Mouse (Mus musculus) midbrain, postnatal 0 days (tissue): ENCODE data around the gene Plaur. TPM values are rescaled to one million over a fixed set of nuclear protein-coding genes. Genes with fewer than 3 reads are reported as not detected.

ENCODE experiments used
- ATAC-seq: fragments of 200-750 bp; cut with Nextera tagmentation; 2 replicates; pipeline ENCODE4 v1.8.0; 2017; ENCODE audit warnings: moderate number of reproducible peaks, mild to moderate bottlenecking, moderate TSS enrichment, moderate library complexity; ENCODE audit not compliant: low FRiP score
- DNase-seq: peaks from one replicate; pipeline ENCODE4 v3.0.0-alpha.2; 2015; ENCODE audit warnings: low spot score
- H3K27ac ChIP-seq: fragments of 300-500 bp; sonication (generic); 2 replicates; pipeline ENCODE4 v1.5.1; 2014; ENCODE audit warnings: low read depth, mild to moderate bottlenecking, low read length, mixed read lengths
- H3K27me3 ChIP-seq: fragments of 300-500 bp; sonication (generic); 2 replicates; pipeline ENCODE4 v1.6.1; 2014; ENCODE audit warnings: low read length, control low read depth, mixed read lengths; ENCODE audit not compliant: insufficient read depth
- H3K36me3 ChIP-seq: fragments of 300-500 bp; sonication (generic); 2 replicates; pipeline ENCODE4 v1.6.1; 2014; ENCODE audit warnings: low read length, control low read depth, mixed read lengths; ENCODE audit not compliant: insufficient read depth
- H3K4me1 ChIP-seq: fragments of 300-500 bp; sonication (generic); 2 replicates; pipeline ENCODE4 v1.6.1; 2014; ENCODE audit warnings: mild to moderate bottlenecking, control low read depth, antibody characterized with exemption, low read length, mixed read lengths; ENCODE audit not compliant: insufficient read depth
- H3K4me2 ChIP-seq: fragments of 300-500 bp; sonication (generic); 2 replicates; pipeline ENCODE4 v1.6.1; 2014; ENCODE audit warnings: low read depth, mild to moderate bottlenecking, low read length, mixed read lengths; ENCODE audit not compliant: poor library complexity, severe bottlenecking
- H3K4me3 ChIP-seq: fragments of 300-500 bp; sonication (generic); 2 replicates; pipeline ENCODE4 v1.5.1; 2014; ENCODE audit warnings: low read depth, mild to moderate bottlenecking, low read length, moderate library complexity
- H3K9ac ChIP-seq: fragments of 300-500 bp; sonication (generic); replicated peaks from 2 replicates; pipeline ENCODE4 v1.6.1; 2014; ENCODE audit warnings: mild to moderate bottlenecking, low read length, moderate library complexity, mixed read lengths; ENCODE audit not compliant: poor library complexity, severe bottlenecking
- H3K9me3 ChIP-seq: fragments of 300-500 bp; sonication (generic); 2 replicates; pipeline ENCODE4 v1.6.1; 2016; ENCODE audit warnings: low read length, control low read depth
- CTCF ChIP-seq: IDR thresholded peaks from 2 replicates; pipeline ENCODE4 v1.5.1; 2016; ENCODE audit warnings: antibody characterized with exemption, mild to moderate bottlenecking
- WGBS: fragments of 180-500 bp; shearing (Covaris S2); extraction: QIAGEN DNeasy Blood & Tissue Kit; methylation state at CpG from one replicate; pipeline ENCODE4 v1.1.7; 2014; 5-methylcytosine and 5-hydroxymethylcytosine counted together
- polyA plus RNA-seq: library from polyadenylated mRNA; unstranded; fragments of >200 nt; fragmentation: Nextera tagmentation; extraction: Ambion mirVana; gene quantifications from 2 replicates; pipeline ENCODE4 v1.2.1, GENCODE M21; 2015
- total RNA-seq: library from RNA; depleted of rRNA; stranded (reverse); fragments of >200 nt; gene quantifications from 2 replicates; pipeline ENCODE4 v1.2.3, GENCODE M21; 2014

Gene Plaur
- total and polyA plus RNA-seq, 2 experiments from 2014 or later, result 1.1 to 3.7 TPM

- no peak for ATAC-seq
- no peak overlapping the region for H3K27ac ChIP-seq
- no peak for TF ChIP-seq CTCF
- no peak overlapping the region for H3K4me2 ChIP-seq
- no peak for DNase-seq
- no peaks in the 10 kb centered on the region for H3K27me3 ChIP-seq
- no peak overlapping the region for H3K9ac ChIP-seq
- no peaks in the 10 kb centered on the region for H3K36me3 ChIP-seq
- peaks cover 3% of the 10 kb centered on the region; the same call in 1 of the 2 replicates for H3K4me1 ChIP-seq
- H3K9me3 ChIP-seq, result no peaks in the 10 kb centered on the region
- WGBS, result 88% methylated on average over 5 of the region's 5 CpGs
- no peak overlapping the region for H3K4me3 ChIP-seq
Observed at GRCm38 (mm10) chr7:24478911-24479310, 16.6 kb downstream of the Plaur start.

GRCm38 (mm10) chr7:24479685-24480084 is 17.4 kb downstream of the Plaur start:
- Histone ChIP-seq H3K9ac (no peak overlapping the region), H3K27ac (no peak overlapping the region), H3K4me3 (no peak overlapping the region), H3K27me3 (no peaks in the 10 kb centered on the region), H3K4me2 (peak overlapping the region; percentile 75; the same call in 1 of the 2 replicates), H3K36me3 (no peaks in the 10 kb centered on the region), H3K4me1 (peaks cover 8% of the 10 kb centered on the region), H3K9me3 (no peaks in the 10 kb centered on the region)
- 90% methylated on average over 2 of the region's 2 CpGs for WGBS
- ATAC-seq (no peak), DNase-seq (no peak)
- TF ChIP-seq CTCF, result no peak

- Histone ChIP-seq H3K27ac (no peak overlapping the region), H3K36me3 (no peaks in the 10 kb centered on the region), H3K4me1 (peaks cover 13% of the 10 kb centered on the region), H3K9ac (no peak overlapping the region), H3K27me3 (no peaks in the 10 kb centered on the region), H3K4me3 (peak overlapping the region; percentile 70), H3K9me3 (no peaks in the 10 kb centered on the region), H3K4me2 (peak overlapping the region; percentile 75)
- no peak for ATAC-seq
- 40% methylated on average over 18 of the region's 18 CpGs for WGBS
- DNase-seq, result peak; percentile 46
- TF ChIP-seq CTCF, result no peak
Observed at GRCm38 (mm10) chr7:24480121-24480941, 18.0 kb downstream of the Plaur start.

GRCm38 (mm10) chr7:24480986-24481473 is 18.7 kb downstream of the Plaur start:
- 8% methylated on average over 14 of the region's 14 CpGs for WGBS
- peak; percentile 48 for ATAC-seq
- H3K9me3 ChIP-seq, result no peaks in the 10 kb centered on the region

GRCm38 (mm10) chr7:24481474-24482207 is 19.4 kb downstream of the Plaur start, which contains the start of gene Cadm4:
TSS of gene Cadm4 (plus strand) at chr7:24482023.
- peak; percentile 53 for TF ChIP-seq CTCF
- Histone ChIP-seq H3K4me3 (peak within 1 kb of the TSS; percentile 70), H3K27me3 (no peaks in the 10 kb centered on the region), H3K27ac (peak within 1 kb of the TSS; percentile 86), H3K9ac (peak within 1 kb of the TSS; percentile 96), H3K4me1 (peaks cover 24% of the 10 kb centered on the region), H3K4me2 (peak within 1 kb of the TSS; percentile 75), H3K36me3 (no peaks in the 10 kb centered on the region), H3K9me3 (no peaks in the 10 kb centered on the region)
- DNase-seq (peak; percentile 90), ATAC-seq (peak; percentile 81)
- WGBS, result 2% methylated on average over 61 of the region's 83 CpGs

More at GRCm38 (mm10) chr7:24480986-24481473, 18.7 kb downstream of the Plaur start:
- Histone ChIP-seq H3K4me2 (peak overlapping the region; percentile 75), H3K4me1 (peaks cover 20% of the 10 kb centered on the region), H3K27me3 (no peaks in the 10 kb centered on the region), H3K36me3 (no peaks in the 10 kb centered on the region), H3K9ac (peak overlapping the region; percentile 96), H3K4me3 (peak overlapping the region; percentile 70), H3K27ac (peak overlapping the region; percentile 86)
- TF ChIP-seq CTCF, result no peak
- no peak for DNase-seq
